Mouse (Mus musculus) G1E (cell line): ENCODE measurements at regions not wholly inside any gene's neighbourhood (a gene's known extent, or its start where the extent isn't known, plus 50 kb on each side); places are given as distances from the start of the nearest gene placed in this dataset.

Source experiments
- ATAC-seq: 2 replicates; pipeline ENCODE4 v1.8.0; 2016; ENCODE audit warnings: mild to moderate bottlenecking; ENCODE audit not compliant: insufficient number of reproducible peaks, poor library complexity, low FRiP score, severe bottlenecking; ENCODE audit errors: extremely low read depth
- DNase-seq: peaks from one replicate; pipeline ENCODE4 v3.0.0; 2012; ENCODE audit warnings: low spot score
- H3K27me3 ChIP-seq: 2 replicates; pipeline ENCODE4 v1.6.1; 2012; ENCODE audit warnings: mild to moderate bottlenecking, low read length, inconsistent platforms; ENCODE audit not compliant: insufficient read depth
- H3K36me3 ChIP-seq: replicated peaks from 2 replicates; pipeline ENCODE3; 2012; ENCODE audit warnings: mild to moderate bottlenecking, inconsistent platforms
- H3K4me1 ChIP-seq: 2 replicates; pipeline ENCODE4 v1.6.1; 2012; ENCODE audit warnings: low read depth, low read length, inconsistent platforms, mixed read lengths; ENCODE audit not compliant: insufficient read depth
- H3K4me3 ChIP-seq: 2 replicates; pipeline ENCODE4 v1.5.1; 2012; ENCODE audit warnings: low read depth, mild to moderate bottlenecking, inconsistent platforms, low read length, moderate library complexity, mixed read lengths
- H3K9me3 ChIP-seq: replicated peaks from 2 replicates; pipeline ENCODE4 v1.6.1; 2012; ENCODE audit warnings: inconsistent platforms
- CTCF ChIP-seq: IDR thresholded peaks from 2 replicates; pipeline ENCODE4 v1.5.1; 2012; ENCODE audit warnings: low read depth, low read length, inconsistent platforms, mixed read lengths
- GATA1 ChIP-seq: IDR thresholded peaks from 2 replicates; pipeline ENCODE4 v1.6.1; 2012; ENCODE audit warnings: borderline replicate concordance, low read length, inconsistent platforms, mixed read lengths
- GATA2 ChIP-seq: IDR thresholded peaks from 2 replicates; pipeline ENCODE4 v1.6.1; 2012; ENCODE audit warnings: low read depth, low read length, inconsistent platforms, borderline replicate concordance
- POLR2AphosphoS5 ChIP-seq: IDR thresholded peaks from 2 replicates; pipeline ENCODE4 v1.6.1; 2012; ENCODE audit warnings: low read depth, low read length, inconsistent platforms; ENCODE audit not compliant: insufficient replicate concordance
- TAL1 ChIP-seq: conservative IDR thresholded peaks from 2 replicates; pipeline ENCODE4 v1.6.1; 2012; ENCODE audit warnings: low read depth, low read length, inconsistent platforms, mixed read lengths

DNA sequence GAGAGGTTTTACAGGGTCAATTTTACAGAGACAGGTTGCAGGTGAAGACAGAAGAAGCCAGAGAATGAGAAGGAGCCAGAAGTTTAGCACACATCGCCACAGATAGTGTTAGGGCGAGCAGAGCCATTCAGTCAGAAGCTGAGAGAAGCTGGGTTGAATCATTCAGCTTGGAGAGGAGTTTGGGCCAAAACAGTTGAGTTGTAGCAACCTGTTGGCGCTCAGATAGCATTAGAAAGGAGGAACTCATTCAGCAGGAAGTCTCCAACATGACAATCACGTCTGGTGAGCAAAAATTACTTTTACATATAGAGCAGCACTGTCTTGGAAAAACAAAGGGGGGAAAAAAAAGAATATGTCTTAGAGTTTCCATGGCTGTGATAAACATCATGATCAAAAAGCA is 53.2 kb downstream of the Fam43a start:
- no peak for DNase-seq
- H3K9me3 ChIP-seq: no peaks in the 10 kb centered on the region
- peaks cover 8% of the 10 kb centered on the region for H3K27me3 ChIP-seq
- no peak for ATAC-seq
- H3K36me3 ChIP-seq: no peaks in the 10 kb centered on the region
- no peak for TF ChIP-seq GATA1
- TF ChIP-seq TAL1: no peak
- no peak for TF ChIP-seq GATA2
- no peak for TF ChIP-seq CTCF
- TF ChIP-seq POLR2AphosphoS5: no peak
- no peaks in the 10 kb centered on the region for H3K4me1 ChIP-seq
- H3K4me3 ChIP-seq: no peak overlapping the region

DNA sequence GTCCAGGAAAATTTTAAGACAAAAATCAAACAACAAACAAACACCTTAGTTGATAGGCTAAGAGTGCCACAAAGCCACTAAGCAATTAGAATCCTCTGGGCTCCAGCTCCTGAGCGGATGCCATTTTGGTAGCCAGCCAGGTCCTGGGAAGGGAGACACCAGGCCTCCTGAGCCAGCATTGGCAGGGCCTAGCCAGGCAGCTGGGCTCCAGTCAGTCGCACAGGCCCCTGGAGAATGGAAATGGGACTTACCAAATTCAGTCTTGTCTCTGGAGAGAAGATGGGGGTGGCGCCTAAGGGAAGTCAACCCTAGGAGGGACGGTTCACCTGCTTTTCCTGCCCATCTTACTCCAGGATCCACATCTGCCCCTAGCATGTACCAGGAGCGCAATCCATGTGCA is 54.3 kb downstream of the Fam43a start:
- Histone ChIP-seq H3K36me3 (no peaks in the 10 kb centered on the region), H3K27me3 (peaks cover 8% of the 10 kb centered on the region), H3K4me1 (no peaks in the 10 kb centered on the region), H3K9me3 (no peaks in the 10 kb centered on the region), H3K4me3 (no peak overlapping the region)
- DNase-seq (no peak), ATAC-seq (no peak)
- TF ChIP-seq TAL1: no peak
- TF ChIP-seq CTCF: no peak
- TF ChIP-seq GATA2: no peak
- no peak for TF ChIP-seq POLR2AphosphoS5
- no peak for TF ChIP-seq GATA1

DNA sequence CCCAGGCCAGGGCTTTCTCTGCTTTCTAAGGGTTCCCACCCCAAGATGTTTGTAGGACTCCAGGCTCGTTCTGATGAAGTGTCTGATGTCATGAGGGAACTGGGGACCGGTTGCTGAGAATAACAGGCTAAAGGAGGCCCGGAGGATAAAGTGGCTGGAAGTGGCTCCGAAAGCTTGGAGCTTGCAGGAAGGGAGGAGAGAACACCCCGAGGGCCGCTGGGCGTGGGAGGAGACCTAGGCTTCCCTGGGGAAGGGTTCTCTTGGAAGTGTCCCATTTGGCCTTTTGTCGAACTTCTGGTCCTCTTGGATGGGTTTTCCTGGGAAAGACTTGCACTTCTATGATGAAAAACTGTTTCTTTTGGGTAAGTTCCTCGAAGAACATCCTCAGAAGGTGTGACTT is 54.7 kb downstream of the Fam43a start:
- no peak for TF ChIP-seq GATA2
- no peak for TF ChIP-seq CTCF
- TF ChIP-seq POLR2AphosphoS5: no peak
- no peak for TF ChIP-seq TAL1
- no peak for TF ChIP-seq GATA1
- Histone ChIP-seq H3K4me1 (no peaks in the 10 kb centered on the region), H3K9me3 (no peaks in the 10 kb centered on the region), H3K4me3 (no peak overlapping the region), H3K27me3 (peaks cover 8% of the 10 kb centered on the region), H3K36me3 (no peaks in the 10 kb centered on the region)
- DNase-seq (no peak), ATAC-seq (no peak)

DNA sequence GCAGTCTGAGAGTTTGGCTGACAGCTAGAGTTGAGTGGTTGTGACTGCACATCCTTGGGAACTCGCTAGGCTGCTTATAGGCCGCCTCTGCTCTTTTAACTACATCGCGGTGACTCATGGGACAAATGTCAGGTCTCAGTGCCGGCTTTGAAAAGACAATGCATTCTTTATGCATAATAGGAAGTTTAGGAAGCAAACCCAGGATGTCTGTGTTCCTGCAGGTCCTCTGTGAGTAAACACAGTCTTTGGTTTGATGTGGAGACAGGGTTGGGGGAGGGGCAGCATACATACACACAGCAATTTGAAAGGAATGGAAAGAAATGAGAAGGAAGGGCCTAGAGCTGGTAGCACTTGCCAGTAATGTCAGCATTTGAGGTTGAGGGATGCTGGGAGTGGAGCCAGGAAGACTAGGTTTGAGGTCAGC is 56.3 kb downstream of the Fam43a start:
- ATAC-seq: no peak
- TF ChIP-seq POLR2AphosphoS5 (no peak), GATA1 (no peak), TAL1 (no peak), CTCF (no peak), GATA2 (no peak)
- Histone ChIP-seq H3K27me3 (peaks cover 10% of the 10 kb centered on the region), H3K36me3 (no peaks in the 10 kb centered on the region), H3K9me3 (no peaks in the 10 kb centered on the region), H3K4me3 (no peak overlapping the region), H3K4me1 (no peaks in the 10 kb centered on the region)
- no peak for DNase-seq

DNA sequence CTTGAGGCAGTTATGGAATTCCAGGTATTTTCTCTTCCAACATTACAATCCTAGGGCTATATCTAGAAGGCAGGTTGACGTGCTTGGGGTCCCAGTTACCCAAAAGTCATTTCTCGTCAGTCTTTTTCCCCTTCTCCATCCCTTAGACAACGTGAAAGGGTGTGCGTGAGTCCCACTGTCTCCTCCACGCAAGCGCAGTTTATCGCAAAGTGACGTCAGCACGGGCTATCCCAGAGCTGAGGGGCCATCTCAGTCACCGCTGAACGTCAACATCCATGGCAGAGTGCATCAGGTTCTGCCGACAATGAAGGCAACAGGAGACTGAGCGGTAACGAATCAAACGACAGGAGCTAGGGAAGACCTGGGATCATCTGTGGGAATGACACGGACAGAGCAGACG is 57.4 kb downstream of the Fam43a start:
- Histone ChIP-seq H3K27me3 (peaks cover 13% of the 10 kb centered on the region), H3K36me3 (no peaks in the 10 kb centered on the region), H3K9me3 (no peaks in the 10 kb centered on the region), H3K4me1 (no peaks in the 10 kb centered on the region), H3K4me3 (no peak overlapping the region)
- no peak for TF ChIP-seq GATA2
- no peak for TF ChIP-seq TAL1
- no peak for TF ChIP-seq GATA1
- no peak for TF ChIP-seq CTCF
- no peak for TF ChIP-seq POLR2AphosphoS5
- DNase-seq: no peak
- no peak for ATAC-seq

DNA sequence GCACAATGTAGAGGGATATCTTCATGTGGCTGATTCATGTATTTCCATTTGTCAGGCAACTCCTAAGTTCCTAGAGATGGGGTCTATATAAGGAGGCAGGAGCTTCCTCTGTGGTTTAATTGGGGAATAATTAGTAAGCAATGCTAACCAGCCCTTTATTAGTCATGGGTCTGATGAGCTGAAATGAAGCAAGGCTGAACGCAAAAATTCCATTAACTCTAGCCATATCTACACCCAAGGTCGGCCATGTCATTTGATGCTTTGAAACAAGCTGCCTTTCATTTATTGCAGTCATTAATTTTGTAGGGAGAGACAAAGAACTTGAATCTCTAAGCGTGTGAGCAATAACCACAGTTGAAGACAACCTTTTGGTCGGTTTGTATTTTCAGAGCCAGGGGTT is 59.4 kb downstream of the Fam43a start:
- peaks cover 12% of the 10 kb centered on the region for H3K27me3 ChIP-seq
- DNase-seq: no peak
- TF ChIP-seq TAL1 (no peak), GATA1 (no peak), CTCF (no peak), POLR2AphosphoS5 (no peak), GATA2 (no peak)
- no peaks in the 10 kb centered on the region for H3K36me3 ChIP-seq
- H3K9me3 ChIP-seq: no peaks in the 10 kb centered on the region
- H3K4me1 ChIP-seq: no peaks in the 10 kb centered on the region
- H3K4me3 ChIP-seq: no peak overlapping the region
- no peak for ATAC-seq

DNA sequence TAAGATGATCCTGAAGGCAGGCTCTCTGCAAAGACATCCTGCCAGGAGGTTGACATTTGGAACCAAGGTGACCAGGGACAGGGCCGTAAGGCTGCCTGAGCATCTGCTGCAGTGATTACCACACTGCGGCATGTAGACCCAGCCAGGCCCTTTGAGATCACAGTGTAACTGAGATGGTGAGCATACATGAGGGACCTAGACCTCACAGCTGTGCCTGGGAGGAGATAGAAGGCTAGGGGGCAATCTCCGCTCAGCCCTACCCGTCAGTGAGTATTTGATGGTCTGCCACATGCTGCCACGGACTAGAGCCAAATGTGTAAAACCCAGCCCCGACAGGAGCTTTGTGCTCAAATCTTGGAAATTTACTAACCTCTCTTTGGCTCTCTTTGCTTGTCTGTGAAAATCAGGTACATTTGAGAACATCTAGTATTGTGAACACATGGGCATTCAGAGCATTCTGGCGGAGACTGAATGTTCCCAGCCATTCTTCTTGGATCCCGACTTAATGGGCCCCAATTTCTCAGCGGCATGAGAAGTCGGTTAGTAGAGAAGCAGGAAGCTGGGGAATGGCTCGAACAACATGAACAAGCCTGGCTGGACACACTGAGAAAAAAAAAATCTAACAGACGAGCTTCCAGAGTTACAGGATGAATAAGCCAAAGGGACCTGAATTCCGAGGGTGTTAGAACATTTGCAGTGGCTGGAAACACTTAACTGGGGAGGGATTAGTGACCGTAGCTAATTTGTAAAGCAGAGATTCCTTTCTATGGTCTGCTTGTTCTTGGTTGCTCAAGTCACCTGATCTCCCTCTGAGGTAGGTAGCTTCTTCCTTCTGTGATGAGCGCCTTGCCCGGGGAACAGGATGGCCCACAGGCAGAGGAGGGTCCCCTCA is 61.8 kb downstream of the Fam43a start:
- TF ChIP-seq GATA2 (no peak), TAL1 (no peak)
- Histone ChIP-seq H3K9me3 (no peaks in the 10 kb centered on the region), H3K27me3 (peaks cover 17% of the 10 kb centered on the region), H3K36me3 (no peaks in the 10 kb centered on the region), H3K4me1 (no peaks in the 10 kb centered on the region), H3K4me3 (no peak overlapping the region)
- no peak for ATAC-seq
- DNase-seq: no peak
